Mouse (Mus musculus) lung, postnatal 0 days (tissue): Measurements from ENCODE around the gene Apoa5.

Experiments
- CTCF ChIP-seq: IDR thresholded peaks from 2 replicates; pipeline ENCODE4 v1.5.1; 2016; ENCODE audit warnings: antibody characterized with exemption, mild to moderate bottlenecking
- EP300 ChIP-seq: IDR thresholded peaks from 2 replicates; pipeline ENCODE4 v1.6.1; 2016; ENCODE audit warnings: antibody characterized with exemption, mild to moderate bottlenecking, control low read depth

DNA sequence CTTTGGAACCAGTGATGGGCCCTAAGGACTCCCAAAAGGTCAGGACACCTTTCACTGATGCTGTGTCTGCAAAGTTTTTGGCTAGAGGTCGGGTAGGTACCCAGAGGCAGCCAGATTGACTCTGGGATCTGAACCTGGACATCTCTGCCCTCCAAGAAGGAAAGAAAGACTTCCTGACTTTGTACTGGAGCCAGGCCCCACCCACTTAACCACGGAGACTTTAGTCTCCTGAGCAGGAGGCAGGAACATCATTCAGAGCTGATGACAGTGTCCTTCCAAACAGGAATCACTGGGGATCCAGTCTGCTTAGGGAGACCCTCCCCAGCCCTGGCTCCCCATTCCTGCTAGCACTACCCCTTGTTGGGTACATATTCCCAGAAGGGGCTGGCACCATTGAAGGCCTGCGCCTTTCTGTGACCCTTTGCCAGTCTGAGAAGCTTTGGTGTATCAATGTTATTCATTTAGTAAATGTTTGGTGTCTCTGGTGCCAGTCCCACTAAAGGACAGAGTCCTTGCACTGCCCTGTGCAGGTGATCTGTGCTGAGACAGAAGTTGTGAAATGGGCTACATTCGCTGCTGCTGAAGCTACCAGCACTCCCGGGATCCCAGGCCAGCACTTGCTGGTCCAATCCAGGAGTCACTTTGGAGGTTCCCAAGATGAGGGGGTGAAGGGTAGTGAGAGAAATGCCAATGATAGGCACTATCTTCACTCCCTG is 43.3 kb upstream of the Apoa5 start:
- no peak for TF ChIP-seq EP300
- no peak for TF ChIP-seq CTCF
